Mouse (Mus musculus): Measurements from ENCODE around the gene Rap1b.

DNA sequence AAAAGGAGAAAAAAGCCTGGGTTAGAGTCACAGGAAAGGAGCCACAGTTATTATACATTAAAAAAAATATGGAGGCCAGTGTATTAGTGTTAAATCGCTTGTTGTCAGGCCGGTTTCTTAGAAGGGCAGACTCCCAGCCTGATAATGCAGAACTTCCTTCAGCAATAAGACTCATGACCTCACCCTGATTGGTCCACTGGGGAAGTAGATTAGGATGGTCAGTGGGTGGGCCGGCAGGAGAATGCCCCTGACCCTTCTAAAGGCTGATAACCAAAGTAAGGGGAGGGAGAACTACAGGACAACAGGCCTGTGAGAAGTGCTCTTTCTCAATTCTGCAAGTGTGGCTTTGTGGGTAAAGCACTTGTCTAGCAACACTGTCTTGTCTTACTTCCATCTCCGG is 39.5 kb upstream of the Rap1b start:
- no peak for TF ChIP-seq CTCF (IDR thresholded peaks at IDR 0.05; ENCODE audit: low read depth)
- no peak for TF ChIP-seq EP300 (IDR thresholded peaks at IDR 0.05; ENCODE audit: low read depth)

Measured in heart, postnatal 0 days (tissue).